Mouse (Mus musculus) layer of hippocampus, adult 11-12 months (tissue): ENCODE measurements around the gene Olfr466.

Experiments used
- DNase-seq: peaks from one replicate; pipeline ENCODE4 v3.0.0; 2022; ENCODE audit warnings: low spot score

The Olfr466 gene

DNA sequence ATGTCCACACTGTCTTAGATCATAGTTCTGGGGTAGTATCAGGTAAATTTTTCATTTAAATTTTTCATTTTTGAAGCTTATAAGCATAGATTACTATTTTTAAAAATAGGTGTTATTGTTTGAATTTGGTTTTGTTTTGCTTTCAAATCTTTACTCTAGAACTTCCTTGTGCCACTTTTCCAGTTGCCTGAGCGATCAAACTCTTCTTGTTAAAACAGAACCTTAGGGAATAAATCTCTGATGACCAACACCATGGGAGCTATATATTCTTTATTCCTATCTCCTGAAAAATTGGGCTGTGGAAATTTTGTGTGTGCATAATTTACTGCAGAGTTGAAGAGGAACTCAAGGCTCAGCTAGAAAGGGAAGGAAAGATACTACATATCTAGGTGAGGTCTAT lies at the start of gene Olfr466:
TSS of gene Olfr466 (plus strand) at position 301 of the 400 bp plus-strand sequence.
- DNase-seq: no peak

DNA sequence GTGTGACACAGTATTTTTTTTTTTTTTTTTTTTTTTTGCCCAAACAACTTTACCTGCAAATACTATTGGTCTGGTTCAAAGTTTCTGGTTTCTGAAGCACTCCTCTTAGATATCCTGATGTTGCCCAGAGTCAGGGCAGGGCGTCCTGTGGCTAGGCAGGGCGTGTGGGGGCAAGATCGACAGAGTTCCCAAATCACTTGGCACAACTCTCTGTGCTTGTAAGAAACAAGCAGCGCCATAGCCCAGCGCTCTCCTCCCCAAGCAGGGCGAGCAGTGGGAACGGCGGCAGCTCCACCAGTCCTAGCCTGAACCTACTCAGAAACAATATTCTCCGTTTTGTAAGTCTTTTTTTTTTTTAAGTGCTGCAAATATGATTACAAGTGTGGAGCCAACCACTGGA lies 49.4 kb upstream of the Olfr466 start:
- no peak for DNase-seq

DNA sequence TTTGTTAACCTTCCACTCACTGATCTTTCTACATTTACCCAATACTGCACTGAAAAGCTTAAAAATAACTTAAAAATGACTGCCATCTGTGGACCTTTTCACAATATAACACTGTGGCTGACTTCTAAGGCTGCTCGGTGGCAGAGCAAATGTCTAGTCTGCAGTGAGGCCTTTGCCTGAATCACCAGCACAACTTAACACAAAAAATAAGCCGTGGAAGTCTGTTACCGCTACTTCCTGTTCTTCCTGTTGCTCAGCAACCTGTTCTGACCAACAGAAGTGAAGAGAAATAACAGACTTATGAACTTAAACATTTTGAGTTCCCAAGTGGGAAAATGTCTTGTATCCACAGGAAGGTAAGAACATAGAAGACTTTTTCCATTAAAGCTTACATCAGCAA lies 48.8 kb upstream of the Olfr466 start:
- no peak for DNase-seq

DNA sequence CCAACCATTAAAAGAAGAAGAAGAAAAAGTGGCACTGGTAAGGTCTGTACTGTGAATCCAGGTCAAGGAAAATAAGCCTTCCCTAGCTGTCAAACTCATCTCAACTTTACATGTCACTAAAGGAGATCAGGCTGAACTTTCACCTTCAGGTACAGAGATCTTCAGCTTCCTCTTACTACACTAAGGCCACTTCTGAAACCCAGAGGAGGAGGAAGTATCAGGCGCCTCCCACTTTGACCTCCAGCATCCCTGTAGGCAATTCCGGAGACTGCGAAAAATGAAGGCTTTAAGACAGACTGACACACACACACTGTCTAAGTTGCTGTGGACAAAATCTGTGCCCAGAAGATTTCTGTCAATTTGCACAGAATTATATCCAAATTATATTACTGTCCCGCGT lies 38.1 kb upstream of the Olfr466 start:
- DNase-seq: no peak

DNA sequence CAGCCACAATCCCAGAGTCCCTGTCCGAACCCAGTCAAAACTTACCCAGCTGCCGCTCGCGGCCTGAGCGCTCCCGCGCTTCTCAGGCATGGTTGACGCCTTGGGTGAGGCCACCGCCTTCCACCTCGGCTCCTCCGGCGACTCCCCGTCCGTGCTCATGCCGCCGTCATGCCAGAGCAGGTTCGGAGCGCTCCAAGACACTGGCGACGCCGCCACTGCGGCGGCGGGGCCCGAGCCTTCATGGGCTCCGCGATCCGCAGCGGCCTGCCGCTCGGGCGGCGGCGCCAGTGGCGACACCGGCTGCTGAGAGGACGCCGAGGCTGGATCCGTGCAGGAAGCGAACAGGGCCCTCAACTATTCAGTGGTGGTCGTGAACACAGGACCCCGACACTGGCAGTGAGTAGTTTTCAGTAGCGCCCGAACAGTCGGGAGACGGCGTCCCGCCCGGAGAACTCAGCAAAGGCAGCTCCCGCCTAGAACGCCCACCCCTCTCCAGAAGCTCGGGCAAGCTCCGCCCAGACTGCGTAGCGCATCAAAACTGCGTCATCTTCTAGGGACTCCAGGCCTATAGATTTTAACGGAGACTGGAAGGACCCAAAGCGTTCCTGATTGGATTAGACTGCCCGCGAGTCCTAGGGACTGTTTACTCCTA lies 37.5 kb upstream of the Olfr466 start, which contains the start of gene Mfsd14b:
TSS of gene Mfsd14b (minus strand) at position 517 of the 652 bp plus-strand sequence.
- DNase-seq: peak; percentile 91

DNA sequence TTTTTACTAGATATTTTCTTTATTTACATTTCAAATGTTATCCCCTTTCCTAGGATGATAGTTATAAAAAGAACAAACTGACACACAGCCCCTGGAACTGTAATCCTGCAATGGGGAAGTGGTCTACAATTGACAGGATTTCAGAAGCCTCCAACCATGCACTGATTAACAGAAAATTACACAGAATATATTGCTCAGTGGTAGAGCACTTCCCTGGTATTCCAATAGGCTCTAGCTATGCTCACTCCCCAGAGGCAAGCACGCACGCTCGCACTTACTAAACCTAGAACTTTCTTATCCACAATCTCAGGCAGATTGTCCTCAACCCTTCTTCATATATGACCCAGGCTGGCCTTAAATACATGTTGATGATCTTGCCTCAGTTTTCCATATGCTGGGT lies 36.8 kb upstream of the Olfr466 start:
- no peak for DNase-seq

DNA sequence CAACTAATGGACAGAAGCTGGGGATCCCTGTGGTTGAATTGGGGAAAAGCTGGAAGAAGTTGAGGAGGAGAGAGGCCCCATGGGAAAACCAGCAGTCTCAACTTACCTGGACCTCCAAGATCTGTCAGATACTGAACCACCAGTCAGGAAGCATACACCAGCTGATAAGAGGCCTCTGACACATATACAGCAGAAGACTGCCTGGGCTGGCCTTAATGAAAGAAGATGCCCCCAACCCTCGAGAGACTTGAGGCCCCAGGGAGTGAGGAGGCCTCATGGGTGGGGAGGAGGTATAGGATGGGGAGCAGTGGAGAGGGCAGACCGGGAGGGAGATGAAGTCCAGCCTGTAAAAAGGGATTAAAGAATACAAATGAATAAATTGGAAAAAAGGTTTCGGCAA lies 29.1 kb upstream of the Olfr466 start:
- DNase-seq: no peak

DNA sequence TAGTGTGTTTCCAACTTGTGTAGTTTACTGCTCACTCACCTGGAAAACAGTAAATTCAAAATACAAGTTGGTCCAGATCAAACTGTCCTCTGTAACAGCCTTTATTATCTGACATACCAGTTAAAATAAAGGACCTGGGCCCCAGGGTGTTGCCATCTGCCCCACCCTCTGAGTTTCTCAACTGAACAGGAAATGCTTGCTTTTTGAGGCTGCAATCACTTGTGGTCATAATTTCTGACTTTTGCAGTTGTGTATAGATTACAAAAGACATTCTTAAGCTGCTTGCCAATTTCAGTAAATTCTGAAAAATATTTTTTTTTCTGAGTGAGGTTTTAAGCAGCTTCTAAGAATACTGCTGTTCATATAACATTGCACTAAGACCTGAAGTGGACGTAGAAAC lies 27.9 kb upstream of the Olfr466 start:
- DNase-seq: no peak

DNA sequence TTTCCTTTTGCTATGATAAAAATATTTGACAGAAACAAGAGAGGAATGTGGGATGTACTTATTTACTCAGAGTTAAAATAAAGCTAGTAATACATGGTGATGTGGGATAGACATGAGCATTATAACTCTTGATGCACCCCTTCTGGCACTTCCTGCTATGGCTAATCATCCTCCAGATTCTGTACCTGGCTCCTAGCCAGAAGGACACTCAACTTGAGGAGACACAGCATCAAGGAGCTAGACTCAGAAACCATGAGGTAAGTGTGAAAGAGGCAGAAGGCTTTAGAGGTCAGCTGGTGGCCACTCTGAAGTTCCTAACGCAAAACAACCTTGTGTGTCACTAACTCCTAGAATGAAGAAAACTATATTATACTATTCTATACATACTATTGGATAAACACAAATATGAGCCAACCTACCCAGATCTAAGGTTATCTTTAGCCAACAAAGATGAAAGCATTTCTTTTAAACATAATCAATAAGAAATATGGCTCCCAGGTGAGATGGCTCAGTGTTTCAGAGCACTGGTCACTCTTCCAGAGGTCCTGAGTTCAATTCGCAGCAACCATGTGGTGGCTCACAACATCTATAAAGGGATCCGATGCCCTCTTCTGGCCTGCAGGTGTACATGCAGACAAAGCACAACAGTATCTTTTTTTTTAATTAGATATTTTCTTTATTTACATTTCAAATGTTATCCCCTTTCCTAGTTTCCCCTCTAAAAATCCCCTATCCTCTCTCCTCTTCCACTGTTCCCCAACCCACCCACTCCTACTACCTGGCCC lies 22.8 kb upstream of the Olfr466 start:
- no peak for DNase-seq

DNA sequence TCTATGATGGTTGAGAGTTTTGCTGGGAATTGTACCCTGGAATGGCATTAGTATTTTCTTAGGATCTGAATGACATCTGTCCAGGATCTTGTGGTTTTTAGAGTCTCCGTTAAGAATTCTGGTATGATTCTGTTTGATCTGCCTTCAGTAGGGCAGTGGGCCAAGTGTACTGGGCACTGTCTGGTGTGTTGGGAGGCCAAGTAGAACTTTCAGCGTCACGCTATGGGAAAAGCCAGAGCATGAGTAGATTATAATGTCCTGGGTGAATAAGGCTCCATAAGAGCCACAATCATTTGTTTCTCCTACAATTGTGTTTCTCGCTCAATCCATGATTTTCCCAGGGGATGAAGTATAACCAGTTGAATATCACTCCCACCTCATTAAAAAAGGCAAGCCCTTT lies 12.3 kb upstream of the Olfr466 start, which contains the start of gene Olfr465-ps1:
TSS of gene Olfr465-ps1 (plus strand) at position 301 of the 400 bp plus-strand sequence.
- no peak for DNase-seq

DNA sequence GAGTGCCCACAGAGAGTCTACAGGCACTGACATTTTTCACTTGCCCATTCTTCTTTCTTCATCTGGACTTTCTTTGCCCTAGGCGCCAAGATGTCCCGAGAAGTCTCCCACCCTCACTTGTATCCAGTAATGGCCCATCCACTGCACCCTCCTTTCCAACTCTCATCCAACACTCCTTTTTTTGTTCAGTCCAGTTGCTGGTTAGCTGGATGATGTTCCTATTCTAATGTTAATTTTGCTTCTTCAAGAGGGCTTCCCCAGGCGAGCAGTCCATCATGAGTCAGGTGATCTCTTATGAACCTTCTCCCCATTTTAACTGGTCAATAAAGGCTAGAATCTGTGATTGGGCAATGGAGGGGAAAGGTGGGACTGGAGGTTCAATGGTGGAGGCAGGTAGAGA lies 24.1 kb downstream of the Olfr466 start:
- no peak for DNase-seq

DNA sequence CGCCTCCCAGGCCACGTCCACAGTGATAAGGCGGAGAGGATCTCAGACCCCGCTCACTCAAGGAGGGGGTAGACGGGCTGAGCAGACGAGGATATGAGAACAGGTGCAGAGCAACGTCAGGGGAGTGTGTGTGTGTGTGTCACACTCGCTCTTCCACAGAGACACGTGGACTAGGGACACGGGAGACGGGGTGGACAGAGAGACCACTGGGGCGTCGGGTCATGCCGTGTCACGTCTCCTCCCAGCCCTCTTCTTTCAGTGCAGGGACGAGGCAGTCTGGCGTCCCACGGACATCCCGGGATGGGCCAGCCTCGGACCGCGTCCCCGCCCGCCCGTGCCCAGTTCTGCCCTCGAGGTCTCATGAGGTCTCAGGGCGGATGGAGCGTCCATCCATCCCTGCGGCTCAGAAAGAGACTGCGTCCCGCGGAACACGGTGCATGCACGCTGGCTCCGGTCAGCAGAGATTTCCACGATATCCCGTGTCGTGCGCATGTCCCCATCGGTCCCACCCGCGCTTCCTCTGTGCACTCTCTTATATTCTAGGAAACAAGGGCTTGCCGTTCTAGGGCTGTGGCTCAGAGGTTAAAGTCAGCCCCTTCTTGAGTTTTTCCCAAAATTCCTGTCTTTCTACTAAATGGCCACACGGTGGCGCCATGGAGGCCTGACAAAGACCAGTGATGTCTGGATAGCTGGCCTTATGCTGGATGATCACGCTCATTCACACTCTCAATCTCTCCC lies 25.9 kb downstream of the Olfr466 start:
- DNase-seq: peak; percentile 8

DNA sequence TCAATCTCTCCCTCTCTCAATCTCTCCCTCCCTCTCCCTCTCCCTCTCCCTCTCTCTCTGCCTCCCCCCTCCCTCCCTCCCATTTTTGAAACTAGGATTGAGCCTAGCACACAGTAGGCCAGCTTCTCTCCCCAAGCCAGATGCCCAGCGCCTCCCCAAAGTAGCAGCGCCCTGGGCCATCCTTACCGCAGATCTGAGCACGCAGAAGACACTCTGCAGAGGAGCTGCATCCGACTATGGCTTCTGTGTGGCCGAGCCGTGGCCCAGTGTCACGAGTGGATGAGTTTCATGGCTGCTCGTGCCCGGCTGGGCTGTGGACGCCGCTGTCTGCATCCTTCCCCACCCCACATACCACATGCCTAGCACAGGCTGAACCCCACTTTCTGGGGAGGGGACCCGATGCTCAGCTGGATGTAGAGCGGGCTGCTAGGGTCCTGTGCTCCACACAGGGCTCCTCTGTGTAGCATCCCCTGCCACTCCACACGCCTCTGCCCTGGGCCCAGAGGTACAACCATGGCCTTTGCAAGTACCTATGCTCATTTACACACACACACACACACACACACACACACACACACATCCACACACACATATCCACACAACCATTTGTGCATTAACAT lies 26.5 kb downstream of the Olfr466 start:
- no peak for DNase-seq

DNA sequence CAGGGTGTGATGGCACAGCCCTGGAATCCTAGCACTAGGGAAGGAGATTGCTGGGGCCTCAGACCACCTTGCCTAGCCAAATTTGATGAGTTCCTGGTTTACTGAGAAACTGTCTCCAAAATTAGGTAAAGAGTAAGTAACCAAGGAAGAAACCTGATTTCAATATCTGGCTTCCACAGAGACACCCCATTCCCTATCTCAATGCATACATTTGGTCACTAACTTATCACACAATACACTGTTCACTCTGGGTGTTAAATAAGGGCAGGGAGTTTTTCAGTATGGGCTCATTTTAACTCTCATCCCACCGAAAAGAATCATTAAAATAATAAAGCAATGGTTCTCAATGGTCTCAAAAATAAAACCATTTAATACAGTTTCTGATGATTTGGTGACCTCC lies 50.6 kb downstream of the Olfr466 start:
- no peak for DNase-seq
